In the genomic region with DNA sequence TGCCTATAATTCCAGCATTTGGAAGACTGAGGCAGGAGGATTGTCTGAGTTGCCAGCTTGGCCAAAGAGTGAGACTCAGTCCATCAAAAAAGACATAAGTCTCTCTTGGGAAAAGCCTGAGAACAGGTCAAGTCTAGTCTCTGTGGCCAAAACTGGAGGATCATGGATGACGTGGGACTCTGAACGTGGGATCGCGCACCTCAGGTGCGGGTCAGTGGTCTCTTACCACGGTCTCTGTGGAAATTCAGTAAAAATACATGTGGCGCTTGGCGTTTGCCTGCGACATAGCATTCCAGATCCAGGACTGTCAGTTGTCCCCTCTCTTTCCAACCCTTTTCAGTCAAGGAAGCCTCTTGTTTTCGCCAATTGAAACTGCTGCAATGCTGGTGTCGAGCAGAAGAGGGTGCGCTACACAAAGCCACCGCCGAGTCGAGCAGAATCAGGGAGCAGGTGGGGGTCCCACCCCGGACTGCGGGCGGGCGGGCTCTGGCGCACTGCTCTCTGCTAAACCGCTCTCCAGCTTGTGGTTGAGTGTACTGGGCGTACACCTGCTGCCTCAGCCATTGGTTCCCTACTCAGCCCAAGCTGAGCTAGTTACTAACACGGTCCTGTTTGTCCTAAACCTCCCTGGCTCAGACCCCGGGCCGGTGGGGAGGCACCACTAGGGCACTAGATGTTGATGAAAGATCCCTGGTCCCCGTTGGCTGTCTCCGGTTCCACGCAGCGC, we compare ENCODE assay signal across 8 mouse cellular contexts. TPM values are rescaled to one million over a fixed set of nuclear protein-coding genes. Genes with fewer than 3 reads are reported as not detected.
DNase-seq lines count a peak whose midpoint lies in the region; ATAC-seq lines count a peak whose summit lies in the region.

No protein-coding gene starts in this region.

- H3K36me3 ChIP-seq in hindbrain, embryonic 13.5 days, result peaks cover 39% of the 10 kb centered on the region

- H3K4me3 ChIP-seq in hindbrain, embryonic 13.5 days, result peak overlapping the region; percentile 7

- peak; percentile 80 for ATAC-seq in hindbrain, embryonic 13.5 days (ENCODE audit: low FRiP score)
- no peak for ATAC-seq in erythroid progenitor cell, adult 5-6 weeks (replicated peaks; ENCODE audit: low FRiP score, poor library complexity, severe bottlenecking)

- H3K4me1 ChIP-seq in hindbrain, embryonic 13.5 days (replicated peaks), result peaks cover 25% of the 10 kb centered on the region

- DNase-seq in ZHBTc4 (ENCODE audit: low read depth, low spot score), result peak; percentile 88
- peak; percentile 67 for DNase-seq in cerebellum, adult 9-11 months
- peak; percentile 60 to 70 for DNase-seq in frontal cortex, postnatal 14 days (ENCODE audit: low spot score in 2 of 2)
- DNase-seq in layer of hippocampus, postnatal 25 days (ENCODE audit: extremely low spot score in 1 of 2, low spot score in 1 of 2), result peak; percentile 61 to 73
- peak; percentile 52 for DNase-seq in lung, postnatal 14 days
- peak; percentile 88 for DNase-seq in retina, postnatal 1 day

- 16% methylated on average over 29 of the region's 29 CpGs for WGBS in hindbrain, embryonic 13.5 days

- peak overlapping the region; percentile 81 for H3K27ac ChIP-seq in hindbrain, embryonic 13.5 days

- no peaks in the 10 kb centered on the region for H3K9me3 ChIP-seq in hindbrain, embryonic 13.5 days

- H3K4me2 ChIP-seq in hindbrain, embryonic 13.5 days, result peak overlapping the region; percentile 46

- H3K27me3 ChIP-seq in hindbrain, embryonic 13.5 days, result no peaks in the 10 kb centered on the region

- H3K9ac ChIP-seq in hindbrain, embryonic 13.5 days, result peak overlapping the region; percentile 55

RNA-seq across cellular contexts. Expression of gene Agtrap, which starts 14.1 kb away (rescaled TPM):
- polyA plus RNA-seq in hindbrain, embryonic 13.5 days (2015; fragmentation: Nextera tagmentation; extraction: Ambion mirVana), result 7.6 and 8.4 TPM in 2 replicates
- total RNA-seq in layer of hippocampus, postnatal 25 days (2021), result 1 to 10 TPM; 6.2 to 6.9 TPM
- 4.6 and 5.8 TPM in 2 replicates for total RNA-seq in erythroid progenitor cell, adult 5-6 weeks (2015; ENCODE audit: low replicate concordance)
- 3.6 and 4.1 TPM in 2 replicates for total RNA-seq in erythroid progenitor cell, adult 5-6 weeks (2017; ENCODE audit: low replicate concordance)

RNA-seq across cellular contexts. Expression of gene Mad2l2, which starts 28.2 kb away (rescaled TPM):
- 118 and 127 TPM in 2 replicates for polyA plus RNA-seq in hindbrain, embryonic 13.5 days (2015; fragmentation: Nextera tagmentation; extraction: Ambion mirVana)
- total RNA-seq in layer of hippocampus, postnatal 25 days (2021), result 10 to 100 TPM; 15.0 to 16.5 TPM
- 11.5 and 20.5 TPM in 2 replicates for total RNA-seq in erythroid progenitor cell, adult 5-6 weeks (2015; ENCODE audit: low replicate concordance)
- 0.30 and 5.5 TPM in 2 replicates for total RNA-seq in erythroid progenitor cell, adult 5-6 weeks (2017; ENCODE audit: low replicate concordance)

RNA-seq across cellular contexts. Expression of gene Draxin, which starts 28.5 kb away (rescaled TPM):
- 17.2 and 20.9 TPM in 2 replicates for polyA plus RNA-seq in hindbrain, embryonic 13.5 days (2015; fragmentation: Nextera tagmentation; extraction: Ambion mirVana)
- 1 to 10 TPM; 2.3 TPM for total RNA-seq in layer of hippocampus, postnatal 25 days (2021)
- total RNA-seq in erythroid progenitor cell, adult 5-6 weeks (2015; ENCODE audit: low replicate concordance), result 0.42 TPM in 1 of 2 replicates, not detected in the other
- total RNA-seq in erythroid progenitor cell, adult 5-6 weeks (2017; ENCODE audit: low replicate concordance), result not detected in 2 replicates

RNA-seq across cellular contexts. Expression of gene Fbxo6, which starts 50.0 kb away (rescaled TPM):
- 15.7 and 16.0 TPM in 2 replicates for polyA plus RNA-seq in hindbrain, embryonic 13.5 days (2015; fragmentation: Nextera tagmentation; extraction: Ambion mirVana)
- total RNA-seq in layer of hippocampus, postnatal 25 days (2021), result 10 to 100 TPM; 27.9 to 28.7 TPM
- total RNA-seq in erythroid progenitor cell, adult 5-6 weeks (2015; ENCODE audit: low replicate concordance), result 3.2 TPM in 1 of 2 replicates, not detected in the other
- 2.1 TPM in 1 of 2 replicates, not detected in the other for total RNA-seq in erythroid progenitor cell, adult 5-6 weeks (2017; ENCODE audit: low replicate concordance)

RNA-seq across cellular contexts. Expression of gene Fbxo44, which starts 58.3 kb away (rescaled TPM):
- 91.2 and 98.2 TPM in 2 replicates for polyA plus RNA-seq in hindbrain, embryonic 13.5 days (2015; fragmentation: Nextera tagmentation; extraction: Ambion mirVana)
- total RNA-seq in layer of hippocampus, postnatal 25 days (2021), result 100 to 1,000 TPM; 127 TPM
- total RNA-seq in erythroid progenitor cell, adult 5-6 weeks (2015; ENCODE audit: low replicate concordance), result 1.1 TPM in 1 of 2 replicates, not detected in the other
- not detected in 2 replicates for total RNA-seq in erythroid progenitor cell, adult 5-6 weeks (2017; ENCODE audit: low replicate concordance)
